Mouse (Mus musculus): Measurements from ENCODE around the gene Tceal3.
"Not testable (repeated sequence)": the region's sequence is repeated elsewhere in the genome, so short reads cannot be mapped to it uniquely, and the experiment has no call there.

The Tceal3 gene

DNA sequence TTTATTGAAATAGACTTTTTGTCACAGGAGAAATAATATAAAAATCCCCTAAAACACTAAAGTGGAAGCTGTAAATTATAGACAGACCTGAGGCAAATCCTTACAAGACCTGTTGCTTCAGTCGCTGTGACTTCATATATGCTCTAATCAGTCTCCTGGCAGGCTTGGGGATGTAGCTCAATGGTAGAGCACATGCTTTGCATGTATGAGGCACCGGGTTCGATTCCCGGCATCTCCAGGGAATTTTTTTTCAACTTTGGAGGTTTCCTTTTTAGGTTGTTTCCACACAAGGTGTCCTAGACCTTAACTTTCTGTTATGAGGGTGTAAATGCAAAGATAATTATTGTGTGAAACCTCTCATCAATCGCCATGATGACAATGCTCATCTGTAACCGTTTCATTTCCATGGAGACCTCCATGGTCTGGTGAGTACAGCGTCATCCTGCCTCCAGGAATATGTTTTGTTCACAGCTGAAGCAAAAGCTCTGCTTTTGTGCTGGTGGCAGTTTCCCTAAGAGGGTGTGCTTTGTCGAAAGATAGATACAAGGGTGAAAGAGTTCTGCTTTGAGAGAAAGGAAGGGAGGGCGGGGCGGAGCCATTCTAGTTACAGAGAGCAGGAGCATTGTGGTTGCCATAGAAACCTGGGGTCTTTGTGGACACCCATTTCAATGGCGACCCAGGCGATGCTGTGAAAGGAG lies at the start of gene Tceal3:
Tceal3 (plus strand) TSS at position 644 of the 698 bp plus-strand sequence.
- no peak for DNase-seq

- DNase-seq = not testable (repeated sequence)
Measured at GRCm38 (mm10) chrX:136543956-136544355, 46.7 kb upstream of the Tceal3 start, which contains the start of gene Kir3dl2. Gene Kir3dl2, minus strand, starts transcription at chrX:136544056.

GRCm38 (mm10) chrX:136569094-136569493 lies 21.5 kb upstream of the Tceal3 start:
- not testable (repeated sequence) for DNase-seq

DNA sequence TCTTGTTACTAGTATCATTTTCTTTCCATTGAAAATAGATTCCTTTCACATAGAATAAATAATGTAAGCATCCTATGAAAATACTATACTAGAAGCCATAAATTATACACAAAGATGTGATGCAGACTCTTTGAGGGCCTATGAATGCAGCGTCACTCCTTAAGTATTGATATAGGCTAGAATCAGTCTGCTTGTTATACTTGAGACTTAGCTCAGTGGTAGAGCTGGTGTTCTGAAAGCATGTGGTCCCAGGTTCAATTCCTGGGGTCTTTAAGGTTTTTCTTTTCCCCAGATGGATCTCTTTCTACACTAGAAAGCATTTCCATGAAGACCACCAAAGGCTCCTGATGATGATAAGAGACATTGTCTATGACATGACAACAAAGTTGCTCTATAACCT lies 6.0 kb upstream of the Tceal3 start:
- DNase-seq = no peak

- no peak for DNase-seq
Measured at GRCm38 (mm10) chrX:136590897-136591257, 235 bp downstream of the Tceal3 start.

DNA sequence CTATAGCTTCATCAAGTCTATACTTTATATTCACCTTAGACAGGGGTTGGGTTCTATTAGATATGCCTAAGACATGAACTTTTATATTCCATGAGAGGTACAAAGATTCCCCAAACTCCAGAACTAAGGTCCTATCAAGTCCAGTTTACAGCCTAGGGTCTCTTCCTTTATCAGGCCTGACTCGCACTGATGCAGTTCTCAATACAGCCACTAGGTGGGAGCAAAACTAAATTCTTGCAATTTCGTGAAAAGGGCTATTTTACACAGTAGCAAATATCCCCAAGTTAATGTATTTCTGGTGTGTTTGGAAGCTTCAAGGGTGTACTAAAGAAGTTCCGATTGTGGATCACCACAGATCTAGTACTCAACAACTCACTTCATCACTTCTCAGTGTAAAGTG lies 8.8 kb downstream of the Tceal3 start:
- DNase-seq = peak; percentile 15

- no peak for DNase-seq
Measured at GRCm38 (mm10) chrX:136606951-136607350, 16.3 kb downstream of the Tceal3 start.

DNA sequence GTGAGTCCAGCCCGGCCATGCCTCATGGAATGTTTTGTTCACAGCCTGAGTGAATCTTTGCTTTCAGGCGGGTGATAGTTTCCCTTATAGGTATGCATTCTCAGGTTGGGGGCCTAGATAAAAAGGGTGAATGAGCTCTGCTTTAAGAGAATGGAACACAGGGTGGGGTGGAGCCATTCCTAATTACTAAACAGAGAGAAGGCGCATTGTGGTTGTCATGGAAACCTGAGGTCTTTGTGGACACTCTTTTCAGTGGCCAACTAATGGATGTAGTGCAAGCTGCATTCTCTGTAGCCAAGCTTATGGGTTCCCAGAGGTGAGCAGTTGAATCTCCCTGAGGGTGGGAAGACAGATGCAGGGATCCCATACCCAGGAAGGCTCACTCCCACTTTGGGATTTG lies 16.8 kb downstream of the Tceal3 start:
- DNase-seq = no peak

DNA sequence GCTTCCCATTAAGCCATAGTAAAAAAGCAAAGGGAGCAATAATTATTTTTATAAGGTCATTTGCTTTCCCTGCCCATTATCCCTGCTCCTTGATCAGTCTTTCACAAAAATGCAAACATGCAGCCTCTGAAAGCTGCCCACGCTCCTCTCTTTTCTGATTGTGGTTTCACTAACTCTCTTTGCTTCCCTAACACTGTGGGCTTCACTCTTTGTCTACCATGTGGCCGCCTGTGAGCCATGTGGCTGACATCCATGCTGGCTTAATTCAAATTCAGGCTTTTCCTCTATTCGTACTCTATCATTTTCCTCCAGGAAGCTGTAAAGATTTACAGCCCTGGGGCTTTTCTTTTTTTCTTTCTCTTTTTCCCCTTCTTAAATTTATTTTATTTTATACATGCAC lies 20.7 kb downstream of the Tceal3 start:
- DNase-seq = no peak

GRCm38 (mm10) chrX:136615889-136616288 lies 25.2 kb downstream of the Tceal3 start:
- DNase-seq = not testable (repeated sequence)

GRCm38 (mm10) chrX:136624905-136625569 lies 34.4 kb downstream of the Tceal3 start:
- DNase-seq = peak; percentile 57

GRCm38 (mm10) chrX:136625959-136626358 lies 35.3 kb downstream of the Tceal3 start:
- DNase-seq = no peak

DNA sequence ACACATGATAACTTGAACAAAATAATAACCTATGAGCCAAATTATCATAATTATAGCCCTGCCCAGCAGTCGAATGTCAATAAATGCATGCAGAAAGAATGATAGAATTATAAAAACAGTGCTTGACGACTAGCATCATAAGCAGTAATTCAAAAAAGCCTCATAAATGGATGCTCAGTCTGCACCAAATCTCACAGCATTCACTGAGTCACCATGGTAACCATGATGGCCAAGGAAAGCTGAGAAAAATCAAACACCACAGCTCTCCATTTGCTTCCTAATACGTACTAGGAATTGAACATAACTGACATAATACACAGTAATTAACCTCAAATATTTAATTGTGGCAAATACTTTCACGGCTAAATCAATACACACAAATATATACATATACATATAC lies 44.5 kb downstream of the Tceal3 start:
- no peak for DNase-seq

GRCm38 (mm10) chrX:136639754-136640153 lies 49.1 kb downstream of the Tceal3 start:
- DNase-seq = peak; percentile 70

- not testable (repeated sequence) for DNase-seq
Measured at GRCm38 (mm10) chrX:136645857-136646256, 55.2 kb downstream of the Tceal3 start.

GRCm38 (mm10) chrX:136666281-136666706 lies 75.7 kb downstream of the Tceal3 start:
- DNase-seq = peak; percentile 0

DNA sequence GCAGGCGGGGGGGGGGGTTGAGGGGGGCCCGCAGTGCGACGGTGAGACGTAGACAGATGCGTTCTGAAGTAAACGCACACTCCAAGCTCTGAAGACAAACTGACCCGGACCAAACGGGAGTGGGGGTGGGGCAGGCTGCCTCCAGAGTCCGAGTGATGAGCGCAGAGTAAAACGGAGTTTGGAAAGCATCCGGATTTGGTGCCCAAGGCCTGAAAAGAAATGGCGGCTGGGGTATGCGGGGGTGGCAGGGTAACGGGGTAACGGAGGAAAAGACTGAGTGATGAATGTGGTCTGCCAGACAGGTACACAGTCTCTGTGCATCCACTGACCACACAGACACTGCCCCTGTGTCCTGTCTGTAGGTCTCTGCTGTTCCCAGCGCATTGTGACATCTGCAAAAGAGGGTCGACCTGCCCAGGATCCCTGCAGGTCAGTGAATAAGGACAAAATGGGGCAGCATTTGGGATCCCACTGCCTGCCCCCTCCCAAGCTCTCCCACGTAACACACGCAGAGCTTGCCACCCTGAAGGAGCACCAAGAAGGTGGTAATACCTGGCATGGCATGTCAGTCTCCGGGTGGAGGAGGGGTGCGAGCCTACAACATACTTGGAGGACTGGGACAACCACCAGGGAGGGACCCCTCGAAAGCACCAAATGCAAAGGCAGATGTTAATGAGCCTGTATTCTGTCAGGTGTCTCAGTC lies 76.3 kb downstream of the Tceal3 start:
- DNase-seq = not testable (repeated sequence)

GRCm38 (mm10) chrX:136668794-136669193 lies 78.2 kb downstream of the Tceal3 start:
- no peak for DNase-seq

DNA sequence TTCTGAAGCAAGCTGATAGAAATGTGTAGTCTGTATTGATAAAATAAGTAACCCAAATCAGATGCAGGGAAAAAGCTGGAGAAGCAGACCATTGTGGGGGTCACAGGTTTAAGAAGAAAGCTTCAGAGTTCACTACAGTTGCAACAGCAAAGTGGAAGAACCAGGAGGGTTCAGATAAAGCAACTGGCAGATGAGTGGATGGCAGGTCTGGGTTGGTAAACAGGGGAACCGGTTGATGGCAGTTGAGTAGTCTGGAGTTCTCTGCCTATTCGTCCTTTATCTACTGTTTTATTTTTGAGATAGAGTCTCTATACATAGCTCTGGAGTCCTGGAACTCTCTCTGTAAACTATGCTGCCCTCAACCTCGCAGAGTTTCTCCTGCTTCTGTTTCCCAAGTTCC lies 90.3 kb downstream of the Tceal3 start:
- DNase-seq = no peak

DNA sequence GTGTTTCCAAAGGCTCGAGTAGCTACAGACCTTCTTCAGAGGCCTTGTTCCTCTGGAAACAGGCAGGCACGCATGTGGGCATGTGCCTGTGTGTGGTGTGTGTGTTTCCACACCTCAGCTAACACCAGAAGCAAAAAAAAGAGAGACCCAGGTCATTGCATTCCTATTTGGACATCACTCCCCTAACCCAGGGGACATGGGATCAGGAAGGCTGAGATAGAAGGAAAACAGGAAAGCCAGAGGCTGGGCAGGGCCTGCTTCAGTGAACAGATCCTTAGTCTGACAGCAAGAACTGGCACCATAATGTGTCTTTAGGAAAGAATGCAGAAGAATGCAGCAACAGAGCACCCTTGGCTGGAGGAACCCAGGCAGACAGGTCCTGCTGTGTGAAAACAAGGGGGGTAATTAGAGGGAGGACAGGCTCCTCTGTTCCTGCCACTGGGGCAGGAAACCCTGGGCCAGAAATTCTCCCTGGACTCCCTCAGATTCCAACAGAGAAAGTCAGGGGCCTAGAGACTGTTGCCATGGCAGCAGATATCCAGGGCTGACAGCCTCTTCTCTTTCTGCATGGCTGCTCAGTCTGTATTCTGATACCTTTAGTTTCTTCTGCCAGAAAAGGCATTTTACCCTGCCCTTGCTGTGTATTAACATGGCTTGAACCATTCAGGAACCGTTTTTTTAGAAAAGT lies 101.1 kb downstream of the Tceal3 start:
- not testable (repeated sequence) for DNase-seq

GRCm38 (mm10) chrX:136692294-136692675 lies 101.6 kb downstream of the Tceal3 start:
- no peak for DNase-seq

- DNase-seq = no peak
Measured at GRCm38 (mm10) chrX:136693196-136693595, 102.6 kb downstream of the Tceal3 start.
